Mouse (Mus musculus): ENCODE results near the gene Pnp2.

DNA sequence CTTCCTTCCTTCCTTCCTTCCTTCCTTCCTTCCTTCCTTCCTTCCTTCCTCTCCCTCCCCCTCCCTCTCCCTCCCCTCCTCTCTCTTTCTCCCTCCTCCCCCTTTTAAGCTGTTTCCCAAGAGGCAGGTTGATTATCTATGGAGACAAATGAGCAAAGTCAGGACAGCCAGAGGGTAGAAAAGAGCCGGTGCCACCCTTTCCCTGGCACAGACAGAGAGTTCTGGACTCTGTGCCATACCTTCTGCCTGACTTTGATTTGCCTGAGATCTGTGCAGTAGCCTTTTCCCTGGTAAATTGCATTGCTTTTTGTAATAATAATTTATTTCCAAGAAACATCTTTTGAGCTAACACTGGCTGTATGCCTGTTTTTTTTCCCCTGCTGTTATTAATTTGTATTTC, 13.2 kb downstream of the Pnp2 start:
- TF ChIP-seq TAL1 (IDR thresholded peaks at IDR 0.05; ENCODE audit: low read length), result no peak
- TF ChIP-seq GATA1 (IDR thresholded peaks at IDR 0.05; ENCODE audit: low read length), result no peak
